Mouse (Mus musculus) urinary bladder, postnatal 25 days (tissue): Measurements from ENCODE around the gene Setd5.

Experiments
- DNase-seq: peaks from one replicate; pipeline ENCODE4 v3.0.0; 2022; ENCODE audit warnings: low spot score

Setd5 gene

GRCm38 (mm10) chr6:113054552-113055107, 22.5 kb upstream of the Setd5 start:
- no peak for DNase-seq

- no peak for DNase-seq
Measured at GRCm38 (mm10) chr6:113060892-113061563, 16.1 kb upstream of the Setd5 start.

GRCm38 (mm10) chr6:113062253-113062652, 14.9 kb upstream of the Setd5 start:
- no peak for DNase-seq

- DNase-seq = no peak
Measured at GRCm38 (mm10) chr6:113063363-113063762, 13.8 kb upstream of the Setd5 start.

- no peak for DNase-seq
Measured at GRCm38 (mm10) chr6:113065186-113065585, 12.0 kb upstream of the Setd5 start.

- DNase-seq = no peak
Measured at GRCm38 (mm10) chr6:113069154-113069553, 8.0 kb upstream of the Setd5 start.

GRCm38 (mm10) chr6:113075261-113075660, 1.9 kb upstream of the Setd5 start:
- DNase-seq = no peak

GRCm38 (mm10) chr6:113076012-113076685, 1.0 kb upstream of the Setd5 start:
- peak; percentile 92 for DNase-seq

- no peak for DNase-seq
Measured at GRCm38 (mm10) chr6:113077569-113078030, 435 bp downstream of the Setd5 start.

GRCm38 (mm10) chr6:113078031-113078721, 1.0 kb downstream of the Setd5 start:
- peak; percentile 33 for DNase-seq

GRCm38 (mm10) chr6:113079492-113079891, 2.3 kb downstream of the Setd5 start:
- no peak for DNase-seq

- no peak for DNase-seq
Measured at GRCm38 (mm10) chr6:113082229-113082628, 5.1 kb downstream of the Setd5 start.

- no peak for DNase-seq
Measured at GRCm38 (mm10) chr6:113084590-113084989, 7.4 kb downstream of the Setd5 start.

GRCm38 (mm10) chr6:113093206-113093605, 16.0 kb downstream of the Setd5 start:
- DNase-seq = no peak

GRCm38 (mm10) chr6:113095547-113095946, 18.4 kb downstream of the Setd5 start:
- no peak for DNase-seq

GRCm38 (mm10) chr6:113097662-113098061, 20.5 kb downstream of the Setd5 start:
- no peak for DNase-seq

- DNase-seq = peak; percentile 79
Measured at GRCm38 (mm10) chr6:113099640-113100289, 22.6 kb downstream of the Setd5 start.

- DNase-seq = no peak
Measured at GRCm38 (mm10) chr6:113102541-113102940, 25.4 kb downstream of the Setd5 start.

GRCm38 (mm10) chr6:113103765-113104164, 26.6 kb downstream of the Setd5 start:
- DNase-seq = no peak

GRCm38 (mm10) chr6:113109378-113109777, 32.2 kb downstream of the Setd5 start:
- DNase-seq = no peak

- DNase-seq = no peak
Measured at GRCm38 (mm10) chr6:113109956-113110355, 32.8 kb downstream of the Setd5 start.

GRCm38 (mm10) chr6:113120806-113121205, 43.6 kb downstream of the Setd5 start:
- DNase-seq = no peak
